Mouse (Mus musculus): ENCODE data around the gene Slc10a7. TPM values are rescaled to one million over a fixed set of nuclear protein-coding genes. Genes with fewer than 3 reads are reported as not detected.
"Not testable (repeated sequence)": the region's sequence is repeated elsewhere in the genome, so short reads cannot be mapped to it uniquely, and the experiment has no call there.

Gene Slc10a7
- polyA plus RNA-seq, 1 experiment: 14.2 TPM

GRCm38 (mm10) chr8:78508719-78509272 lies 350 bp upstream of the Slc10a7 start, which contains the start of gene Rbmxl1:
Rbmxl1 (minus strand) TSS chr8:78508898.
- TF ChIP-seq POLR2A (IDR thresholded peaks at IDR 0.05; ENCODE audit: borderline replicate concordance, low read depth, low read length) (no peak), CTCF (IDR thresholded peaks at IDR 0.05; ENCODE audit: low read depth, low read length) (no peak)
- Histone ChIP-seq H3K27ac (ENCODE audit: insufficient read depth, low read depth, low read length) (peak within 1 kb of the TSS; percentile 70), H3K4me1 (ENCODE audit: control insufficient read depth, insufficient read depth, low read length) (peaks cover 11% of the 10 kb centered on the region), H3K4me3 (ENCODE audit: insufficient read depth, low read length) (peak within 1 kb of the TSS; percentile 81)

GRCm38 (mm10) chr8:78510094-78510493 lies 948 bp downstream of the Slc10a7 start:
- no peak for TF ChIP-seq POLR2A (IDR thresholded peaks at IDR 0.05; ENCODE audit: borderline replicate concordance, low read depth, low read length)
- TF ChIP-seq CTCF (IDR thresholded peaks at IDR 0.05; ENCODE audit: low read depth, low read length): no peak
- peaks cover 8% of the 10 kb centered on the region for H3K4me1 ChIP-seq (ENCODE audit: control insufficient read depth, insufficient read depth, low read length)
- peak overlapping the region; percentile 70 for H3K27ac ChIP-seq (ENCODE audit: insufficient read depth, low read depth, low read length)

DNA sequence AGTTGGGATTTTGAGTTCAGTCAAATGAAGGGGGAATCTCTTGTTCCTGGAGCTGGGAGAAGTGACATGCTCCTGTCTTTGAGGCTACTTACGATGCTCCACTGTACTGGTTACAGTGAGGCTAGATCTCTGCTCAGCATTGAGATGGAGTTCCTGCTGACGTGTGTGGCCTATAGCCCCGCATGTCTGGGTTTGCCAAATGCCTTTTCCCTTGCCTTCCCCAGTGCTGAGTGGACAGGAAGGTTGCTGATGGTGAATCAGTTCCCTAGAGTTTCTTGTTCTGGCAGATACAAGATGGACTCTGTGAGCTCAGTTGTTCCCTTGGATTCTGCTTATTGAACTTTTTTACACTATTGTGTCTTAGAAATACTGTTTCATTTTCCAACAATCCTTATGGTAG lies 1.8 kb downstream of the Slc10a7 start:
- Histone ChIP-seq H3K27ac (ENCODE audit: insufficient read depth, low read depth, low read length) (no peak overlapping the region), H3K4me3 (ENCODE audit: insufficient read depth, low read length) (peak overlapping the region; percentile 4), H3K4me1 (ENCODE audit: control insufficient read depth, insufficient read depth, low read length) (peaks cover 8% of the 10 kb centered on the region)
- no peak for TF ChIP-seq POLR2A (IDR thresholded peaks at IDR 0.05; ENCODE audit: borderline replicate concordance, low read depth, low read length)
- no peak for TF ChIP-seq CTCF (IDR thresholded peaks at IDR 0.05; ENCODE audit: low read depth, low read length)

More at GRCm38 (mm10) chr8:78510094-78510493, 948 bp downstream of the Slc10a7 start:
- H3K4me3 ChIP-seq (ENCODE audit: insufficient read depth, low read length): peak overlapping the region; percentile 81

DNA sequence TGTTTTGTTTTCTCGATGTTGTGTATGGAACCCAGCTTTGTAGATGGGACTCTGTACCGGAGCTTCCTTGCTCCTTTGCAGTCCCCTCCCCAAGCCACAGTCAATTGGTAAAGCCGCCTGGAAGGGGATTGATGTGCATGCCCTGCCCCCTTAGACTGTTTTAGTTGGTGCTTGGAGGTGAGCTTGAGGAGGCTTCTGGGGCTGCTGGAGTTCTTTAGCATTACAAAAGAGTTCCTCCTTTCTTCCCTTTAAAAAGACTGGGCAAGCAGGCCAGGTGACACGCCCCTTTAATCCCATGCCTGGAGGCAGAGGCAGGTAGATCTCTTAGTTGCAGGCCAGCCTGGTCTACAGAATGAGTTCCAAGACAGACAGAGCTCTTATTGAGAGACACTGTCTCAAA lies 4.0 kb downstream of the Slc10a7 start:
- TF ChIP-seq POLR2A (IDR thresholded peaks at IDR 0.05; ENCODE audit: borderline replicate concordance, low read depth, low read length) (no peak), CTCF (IDR thresholded peaks at IDR 0.05; ENCODE audit: low read depth, low read length) (no peak)
- Histone ChIP-seq H3K4me3 (ENCODE audit: insufficient read depth, low read length) (no peak overlapping the region), H3K4me1 (ENCODE audit: control insufficient read depth, insufficient read depth, low read length) (peaks cover 5% of the 10 kb centered on the region), H3K27ac (ENCODE audit: insufficient read depth, low read depth, low read length) (no peak overlapping the region)

DNA sequence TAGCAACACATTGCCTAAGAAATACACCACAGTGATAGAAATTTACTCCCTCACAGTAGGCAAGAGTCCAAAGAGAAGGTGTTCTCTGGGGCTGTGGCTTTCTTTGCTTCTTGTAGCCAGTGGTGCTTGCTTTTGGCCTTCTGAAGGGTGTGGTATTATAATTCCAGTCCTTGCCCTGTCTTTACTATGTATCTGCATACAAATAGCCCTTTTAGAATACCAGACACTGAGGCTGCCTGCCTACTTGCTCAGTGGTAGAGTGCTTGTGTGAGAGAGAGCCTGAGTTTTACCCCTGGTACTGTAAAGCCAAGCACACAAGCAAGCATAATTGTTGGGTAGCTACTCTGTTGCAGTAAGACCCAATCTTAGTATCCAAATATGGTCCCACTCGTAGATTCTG lies 5.6 kb downstream of the Slc10a7 start:
- Histone ChIP-seq H3K27ac (ENCODE audit: insufficient read depth, low read depth, low read length) (no peak overlapping the region), H3K4me1 (ENCODE audit: control insufficient read depth, insufficient read depth, low read length) (peaks cover 5% of the 10 kb centered on the region), H3K4me3 (ENCODE audit: insufficient read depth, low read length) (no peak overlapping the region)
- TF ChIP-seq POLR2A (IDR thresholded peaks at IDR 0.05; ENCODE audit: borderline replicate concordance, low read depth, low read length): no peak
- no peak for TF ChIP-seq CTCF (IDR thresholded peaks at IDR 0.05; ENCODE audit: low read depth, low read length)

- TF ChIP-seq CTCF (IDR thresholded peaks at IDR 0.05; ENCODE audit: low read depth, low read length): no peak
- TF ChIP-seq POLR2A (IDR thresholded peaks at IDR 0.05; ENCODE audit: borderline replicate concordance, low read depth, low read length): no peak
- Histone ChIP-seq H3K27ac (ENCODE audit: insufficient read depth, low read depth, low read length) (no peak overlapping the region), H3K4me3 (ENCODE audit: insufficient read depth, low read length) (no peak overlapping the region)
Measured at GRCm38 (mm10) chr8:78515132-78515531, 6.0 kb downstream of the Slc10a7 start.

GRCm38 (mm10) chr8:78533981-78534380 lies 24.8 kb downstream of the Slc10a7 start:
- no peak for TF ChIP-seq POLR2A (IDR thresholded peaks at IDR 0.05; ENCODE audit: borderline replicate concordance, low read depth, low read length)
- H3K4me1 ChIP-seq (ENCODE audit: control insufficient read depth, insufficient read depth, low read length): no peaks in the 10 kb centered on the region
- H3K27ac ChIP-seq (ENCODE audit: insufficient read depth, low read depth, low read length): no peak overlapping the region
- no peak overlapping the region for H3K4me3 ChIP-seq (ENCODE audit: insufficient read depth, low read length)

More at GRCm38 (mm10) chr8:78515132-78515531, 6.0 kb downstream of the Slc10a7 start:
- H3K4me1 ChIP-seq (ENCODE audit: control insufficient read depth, insufficient read depth, low read length): peaks cover 5% of the 10 kb centered on the region

DNA sequence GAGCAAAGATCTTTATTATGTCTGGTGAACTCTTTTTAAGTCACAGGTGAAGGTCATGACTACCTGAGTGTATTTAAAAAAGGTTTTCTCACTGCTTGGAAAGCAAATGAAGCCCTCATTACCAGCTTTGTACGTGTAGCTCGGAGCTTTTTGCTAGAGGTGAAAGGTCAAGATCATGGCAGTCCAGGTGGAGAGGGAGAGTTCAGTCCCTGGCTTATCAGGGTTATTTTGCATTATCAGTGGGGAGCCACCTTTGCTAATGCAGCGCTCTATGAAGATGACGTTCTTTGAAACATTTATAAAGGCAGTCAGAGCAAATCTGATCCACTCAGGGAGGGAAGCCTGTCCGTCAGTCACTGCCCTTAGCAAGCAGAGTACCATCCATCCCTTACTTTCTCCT lies 27.6 kb downstream of the Slc10a7 start:
- Histone ChIP-seq H3K27ac (ENCODE audit: insufficient read depth, low read depth, low read length) (no peak overlapping the region), H3K4me1 (ENCODE audit: control insufficient read depth, insufficient read depth, low read length) (no peaks in the 10 kb centered on the region), H3K4me3 (ENCODE audit: insufficient read depth, low read length) (no peak overlapping the region)
- TF ChIP-seq POLR2A (IDR thresholded peaks at IDR 0.05; ENCODE audit: borderline replicate concordance, low read depth, low read length) (no peak), CTCF (IDR thresholded peaks at IDR 0.05; ENCODE audit: low read depth, low read length) (no peak)

- Histone ChIP-seq H3K4me1 (ENCODE audit: control insufficient read depth, insufficient read depth, low read length) (no peaks in the 10 kb centered on the region), H3K27ac (ENCODE audit: insufficient read depth, low read depth, low read length) (no peak overlapping the region), H3K4me3 (ENCODE audit: insufficient read depth, low read length) (no peak overlapping the region)
- TF ChIP-seq POLR2A (IDR thresholded peaks at IDR 0.05; ENCODE audit: borderline replicate concordance, low read depth, low read length) (no peak), CTCF (IDR thresholded peaks at IDR 0.05; ENCODE audit: low read depth, low read length) (no peak)
Measured at GRCm38 (mm10) chr8:78537795-78538194, 28.6 kb downstream of the Slc10a7 start.

DNA sequence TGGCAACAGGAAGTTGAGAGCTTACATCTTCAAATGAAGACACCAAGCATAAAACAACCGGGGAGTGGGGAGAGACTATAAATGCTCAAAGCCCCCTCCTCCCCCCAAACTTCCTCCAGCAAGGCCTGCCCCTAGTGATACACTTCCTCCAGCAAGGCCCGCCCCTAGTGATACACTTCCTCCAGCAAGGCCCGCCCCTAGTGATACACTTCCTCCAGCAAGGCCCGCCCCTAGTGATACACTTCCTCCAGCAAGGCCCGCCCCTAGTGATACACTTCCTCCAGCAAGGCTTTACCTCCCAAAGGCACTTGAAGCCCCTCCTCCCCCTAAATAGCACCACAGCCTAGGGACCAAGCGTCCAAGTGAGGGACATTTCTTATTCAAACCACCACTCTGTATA lies 33.5 kb downstream of the Slc10a7 start:
- not testable (repeated sequence) for H3K27ac ChIP-seq (ENCODE audit: insufficient read depth, low read depth, low read length); H3K4me1 ChIP-seq (ENCODE audit: control insufficient read depth, insufficient read depth, low read length); H3K4me3 ChIP-seq (ENCODE audit: insufficient read depth, low read length)

DNA sequence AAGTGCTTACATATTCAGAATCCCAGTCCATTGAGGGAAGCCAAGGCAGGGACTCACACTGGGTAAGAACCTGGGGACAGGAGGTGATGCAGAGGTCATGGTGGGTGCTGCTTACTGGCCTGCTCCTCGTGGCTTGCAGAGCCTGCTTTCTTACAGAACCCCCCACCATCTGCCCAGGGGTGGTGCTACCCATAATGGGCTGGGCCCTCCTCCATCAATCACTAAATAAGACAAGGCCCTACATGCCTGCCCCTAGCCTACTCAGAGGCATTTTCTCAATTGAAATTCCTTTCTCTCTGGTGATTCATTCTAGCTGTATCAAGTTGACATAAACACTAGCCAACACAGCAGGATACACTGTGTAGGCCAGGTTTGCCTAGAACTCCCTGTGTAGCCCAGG lies 34.5 kb downstream of the Slc10a7 start:
- Histone ChIP-seq H3K4me3 (ENCODE audit: insufficient read depth, low read length) (no peak overlapping the region), H3K27ac (ENCODE audit: insufficient read depth, low read depth, low read length) (no peak overlapping the region), H3K4me1 (ENCODE audit: control insufficient read depth, insufficient read depth, low read length) (no peaks in the 10 kb centered on the region)
- TF ChIP-seq POLR2A (IDR thresholded peaks at IDR 0.05; ENCODE audit: borderline replicate concordance, low read depth, low read length) (no peak), CTCF (IDR thresholded peaks at IDR 0.05; ENCODE audit: low read depth, low read length) (no peak)
